Mouse (Mus musculus) kidney, adult 9 months (tissue): ENCODE measurements at regions not wholly inside any gene's neighbourhood (a gene's known extent, or its start where the extent isn't known, plus 50 kb on each side); places are given as distances from the start of the nearest gene placed in this dataset.
A peak's percentile ranks its signal among the peaks of the same experiment; 100 is the strongest.

ENCODE experiments used
- DNase-seq: peaks from one replicate; pipeline ENCODE4 v3.0.0; 2022

- DNase-seq = peak; percentile 33
These were observed 59.2 kb upstream of the Klf6 start for GRCm38 (mm10) chr13:5802079-5802478.

- DNase-seq = peak; percentile 36
These were observed 58.5 kb upstream of the Klf6 start for GRCm38 (mm10) chr13:5802826-5803225.

- peak; percentile 96 for DNase-seq
These were observed 57.5 kb upstream of the Klf6 start for GRCm38 (mm10) chr13:5803540-5804380.

- DNase-seq = peak; percentile 34
These were observed 56.8 kb upstream of the Klf6 start for GRCm38 (mm10) chr13:5804381-5804941.

- no peak for DNase-seq
These were observed 52.9 kb upstream of the Klf6 start for GRCm38 (mm10) chr13:5808380-5808779.
